Mouse (Mus musculus): Measurements from ENCODE around the gene Zfp128.
A peak's percentile ranks its signal among the peaks of the same experiment; 100 is the strongest.
"Not testable (repeated sequence)": the region's sequence is repeated elsewhere in the genome, so short reads cannot be mapped to it uniquely, and the experiment has no call there.

Gene Zfp128

DNA sequence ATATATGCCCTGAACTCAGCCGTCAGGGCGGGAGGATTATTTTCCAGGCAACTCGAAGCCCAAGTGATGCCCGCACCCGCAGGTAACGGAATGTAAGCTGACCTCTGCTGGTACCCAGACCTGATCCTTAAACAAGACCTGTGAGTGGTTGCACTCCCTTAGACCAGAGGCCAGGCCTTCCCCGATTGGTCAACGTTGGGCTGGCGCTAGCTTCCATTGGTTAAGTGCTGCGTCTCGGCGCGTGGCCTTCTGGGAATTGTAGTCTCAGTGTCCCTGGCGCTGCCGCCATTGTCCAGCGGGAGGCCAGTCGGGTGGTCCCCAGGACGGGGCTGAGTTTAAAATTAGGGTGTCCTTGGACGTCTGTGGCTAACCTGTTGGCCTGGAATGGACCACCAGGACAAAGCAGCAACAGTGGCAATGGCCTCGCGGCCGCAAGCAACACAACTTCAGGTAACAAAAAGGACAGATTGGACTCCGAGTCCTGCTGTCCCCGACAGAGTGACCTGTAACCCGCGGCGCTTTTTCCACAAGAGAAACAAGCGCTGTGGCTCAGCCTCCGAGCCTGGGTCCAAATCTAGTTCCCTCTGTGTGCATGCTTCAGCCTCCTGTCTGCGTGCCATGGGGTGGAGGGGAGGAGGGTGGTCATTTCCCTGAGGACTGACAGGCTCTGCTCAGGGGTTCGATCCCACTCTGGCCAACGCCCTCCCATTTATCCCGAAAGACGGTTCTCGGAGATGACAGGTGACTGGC lies at the start of gene Zfp128:
Gene Zfp128 (plus strand): TSS at position 267 of the 750 bp plus-strand sequence.
- peak; percentile 71 for DNase-seq (ENCODE audit: low read depth, low spot score)

DNA sequence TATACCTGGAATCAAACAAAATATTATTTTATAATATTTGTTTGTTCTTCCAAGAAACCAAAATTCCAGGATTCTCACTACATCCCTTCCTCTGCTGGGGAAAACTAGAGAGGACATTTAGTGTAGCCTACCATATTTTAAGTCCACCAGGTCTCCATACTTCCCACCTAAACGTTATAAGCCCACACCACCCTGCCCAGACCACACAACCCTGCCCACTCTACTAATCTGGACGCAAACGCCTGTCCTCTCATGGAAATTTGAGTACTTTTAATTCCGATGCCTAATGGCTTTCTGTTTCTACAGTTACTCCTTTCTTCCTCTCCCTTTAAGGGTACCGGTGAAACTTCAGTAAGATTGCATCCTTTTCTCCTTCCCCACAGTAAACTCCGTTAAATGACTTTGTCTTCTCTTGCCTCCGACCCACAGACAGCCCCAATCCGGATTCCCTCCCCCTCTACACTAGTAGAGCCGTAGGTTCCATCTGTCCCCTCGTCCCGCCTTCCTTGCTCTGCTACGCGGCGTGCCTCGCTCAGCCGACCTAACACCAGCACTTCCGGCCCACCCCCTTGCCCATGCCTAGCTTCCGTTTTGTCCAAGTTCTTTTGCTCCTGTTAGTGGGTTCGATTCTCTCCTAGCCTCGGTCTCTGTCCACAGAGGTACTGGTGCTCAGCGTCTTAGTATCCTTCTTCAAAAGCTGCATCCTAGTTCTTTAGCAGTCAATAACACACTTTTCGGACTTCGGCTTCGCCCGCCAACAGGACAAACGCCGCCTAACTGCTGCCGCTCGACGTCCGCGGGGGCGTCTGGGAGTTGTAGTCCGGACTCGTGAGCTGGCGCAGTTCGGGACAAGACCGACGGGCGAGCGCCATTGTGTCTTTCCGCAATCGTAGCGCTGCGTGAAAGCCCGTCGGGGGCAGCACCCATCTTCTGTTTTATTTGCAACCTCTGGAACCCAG lies 46.5 kb upstream of the Zfp128 start, which contains the start of gene Zfp110:
Gene Zfp110 (plus strand): TSS at position 600 of the 959 bp plus-strand sequence.
- peak; percentile 79 for DNase-seq (ENCODE audit: low read depth, low spot score)

DNA sequence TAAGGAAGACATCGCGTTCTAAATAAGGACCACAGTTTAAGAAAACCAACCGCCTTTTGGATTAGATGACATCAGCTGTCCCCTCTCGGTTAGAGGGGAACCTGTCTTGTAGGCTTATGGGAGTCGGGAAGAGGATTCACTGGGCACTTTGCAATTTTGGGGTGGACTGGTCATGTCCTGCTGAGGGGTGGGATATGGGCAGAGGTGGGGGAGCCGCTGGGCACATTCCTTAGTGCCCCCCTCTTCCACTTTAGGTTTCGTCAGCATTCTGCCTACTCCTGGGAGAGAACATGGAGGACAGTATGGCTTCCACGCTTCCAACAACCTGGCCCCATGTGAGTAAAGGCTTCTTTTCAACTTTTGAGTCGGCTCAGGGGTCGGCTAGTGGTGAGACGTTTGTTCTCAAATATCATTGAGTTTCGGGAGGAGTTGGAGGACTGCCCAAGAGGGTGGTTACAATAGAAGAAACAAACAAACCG lies 45.7 kb upstream of the Zfp128 start:
- no peak for DNase-seq (ENCODE audit: low read depth, low spot score)

DNA sequence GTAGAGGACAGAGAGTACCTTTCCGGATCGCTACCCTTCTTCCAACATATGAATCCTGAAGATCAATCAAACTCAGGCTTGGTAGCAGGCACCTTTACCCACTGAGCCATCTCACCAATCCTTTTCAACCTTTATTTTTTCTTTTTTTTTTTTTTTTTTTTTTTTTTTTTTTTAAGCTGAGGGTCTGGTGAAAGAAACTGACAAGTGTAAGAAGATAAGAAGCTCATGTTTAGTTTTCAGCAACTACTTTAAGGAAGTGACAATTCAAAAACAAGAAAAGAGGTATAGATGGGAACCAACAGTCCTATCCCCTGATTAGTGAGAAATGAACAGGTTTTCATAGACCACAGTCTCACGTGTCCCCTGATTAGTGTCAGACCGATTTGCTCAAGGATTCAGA lies 45.2 kb upstream of the Zfp128 start:
- no peak for DNase-seq (ENCODE audit: low read depth, low spot score)

DNA sequence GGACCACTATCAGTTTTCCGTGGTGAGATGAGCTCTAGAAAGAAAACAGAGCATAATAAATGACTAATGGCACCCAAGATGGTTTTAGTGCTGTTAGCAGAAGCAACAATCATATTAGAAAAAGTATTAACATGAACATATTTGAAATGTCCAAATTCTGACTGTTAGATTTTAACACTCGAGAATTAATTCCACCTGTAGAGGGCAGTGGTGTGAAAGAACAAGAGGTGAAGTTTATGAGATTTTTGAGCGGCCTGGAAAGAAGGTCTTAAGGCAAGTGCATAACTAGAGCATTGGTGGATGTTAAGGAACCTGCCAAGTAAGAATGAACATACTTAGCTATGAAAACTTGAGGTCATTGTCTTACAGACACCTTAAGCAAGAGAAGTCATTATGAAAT lies 6.7 kb upstream of the Zfp128 start:
- no peak for DNase-seq (ENCODE audit: low read depth, low spot score)

DNA sequence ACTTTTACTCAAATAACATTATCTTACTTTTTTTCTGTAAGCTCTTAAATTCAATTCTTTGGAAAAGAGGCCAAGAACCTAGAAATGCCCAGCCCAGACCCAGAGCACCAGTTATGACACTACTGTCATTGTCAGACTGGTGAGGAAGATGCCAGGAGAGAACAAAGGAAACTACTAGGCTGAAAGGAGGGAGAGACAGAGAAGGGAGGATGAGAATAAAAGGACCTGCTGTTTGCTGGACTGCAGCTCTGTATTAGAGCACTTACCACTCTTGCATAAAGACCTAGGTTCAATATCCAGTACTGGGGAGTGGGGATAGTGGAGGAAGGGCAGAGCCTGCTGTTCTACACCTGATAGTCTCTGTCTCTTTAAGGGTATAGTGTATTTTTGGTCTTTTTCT lies 941 bp upstream of the Zfp128 start:
- no peak for DNase-seq (ENCODE audit: low read depth, low spot score)

DNA sequence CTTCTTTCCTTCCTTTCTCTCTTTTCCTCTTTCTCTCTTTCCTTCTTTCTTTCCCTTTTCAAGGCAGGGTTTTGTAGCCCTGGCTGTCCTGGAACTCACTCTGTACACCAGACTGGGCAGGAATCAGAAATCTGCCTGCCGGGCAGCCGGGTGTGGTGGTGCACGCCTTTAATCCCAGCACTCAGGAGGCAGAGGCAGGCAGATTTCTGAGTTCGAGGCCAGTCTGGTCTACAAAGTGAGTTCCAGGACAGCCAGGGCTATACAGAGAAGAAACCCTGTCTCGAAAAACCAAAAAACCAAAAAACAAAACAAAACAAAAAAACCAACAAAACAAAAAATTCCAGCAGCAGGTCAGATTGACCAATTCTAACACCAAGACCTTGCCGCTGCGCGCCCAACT lies 480 bp upstream of the Zfp128 start:
- not testable (repeated sequence) for DNase-seq (ENCODE audit: low read depth, low spot score)

DNA sequence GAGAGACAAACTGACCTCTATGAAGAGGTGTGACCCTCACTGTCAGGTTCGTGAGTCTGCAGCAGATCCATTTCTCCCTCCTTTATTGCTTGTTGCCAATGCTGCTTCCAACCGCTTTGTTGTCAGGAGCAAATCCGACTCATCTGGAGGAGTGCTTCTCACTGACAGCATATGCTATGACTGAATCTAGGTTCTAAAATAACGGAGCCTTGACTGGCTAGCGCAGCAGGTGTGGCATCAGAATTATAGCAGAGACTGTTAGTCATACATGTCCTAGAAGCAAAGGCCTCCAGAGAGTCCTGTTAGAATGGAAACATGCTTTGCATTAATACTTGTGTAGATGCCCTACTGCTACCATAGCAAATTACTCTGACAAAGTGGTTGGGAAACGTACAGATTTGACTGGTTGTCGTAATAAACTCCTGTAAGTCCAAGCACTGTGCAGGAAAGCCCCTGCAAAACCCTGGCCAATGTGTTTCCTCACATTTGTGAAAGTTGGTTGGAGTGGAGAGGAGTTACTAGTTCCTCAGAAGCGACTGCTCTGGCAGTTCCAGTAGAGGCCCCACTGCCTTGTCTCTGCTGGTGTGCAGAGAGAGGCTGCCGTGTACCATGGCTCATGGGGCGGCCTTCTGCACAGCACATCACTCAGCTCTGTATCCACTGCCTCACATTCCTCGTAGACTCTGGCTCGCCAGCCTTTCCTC lies 5.7 kb downstream of the Zfp128 start:
- DNase-seq (ENCODE audit: low read depth, low spot score): no peak

DNA sequence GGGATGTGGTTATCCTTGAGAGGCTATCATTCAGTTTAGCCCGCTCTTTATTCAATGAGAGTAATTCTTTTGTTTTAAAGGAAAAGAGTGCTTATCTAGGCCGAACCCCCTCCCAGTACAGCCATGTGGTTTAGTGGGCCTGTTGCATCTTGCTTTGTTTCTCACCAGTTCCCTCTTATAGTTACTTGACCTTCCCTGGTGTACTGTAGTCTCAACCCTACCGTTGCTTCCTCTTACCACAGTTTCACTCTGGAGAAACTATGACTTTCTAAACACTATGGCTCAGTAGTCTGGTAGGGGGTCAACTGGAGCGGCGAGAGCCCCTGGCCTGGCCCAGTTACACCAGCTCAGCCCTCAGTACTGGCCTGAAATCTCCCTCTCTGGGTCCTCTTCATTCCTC lies 6.6 kb downstream of the Zfp128 start:
- no peak for DNase-seq (ENCODE audit: low read depth, low spot score)

DNA sequence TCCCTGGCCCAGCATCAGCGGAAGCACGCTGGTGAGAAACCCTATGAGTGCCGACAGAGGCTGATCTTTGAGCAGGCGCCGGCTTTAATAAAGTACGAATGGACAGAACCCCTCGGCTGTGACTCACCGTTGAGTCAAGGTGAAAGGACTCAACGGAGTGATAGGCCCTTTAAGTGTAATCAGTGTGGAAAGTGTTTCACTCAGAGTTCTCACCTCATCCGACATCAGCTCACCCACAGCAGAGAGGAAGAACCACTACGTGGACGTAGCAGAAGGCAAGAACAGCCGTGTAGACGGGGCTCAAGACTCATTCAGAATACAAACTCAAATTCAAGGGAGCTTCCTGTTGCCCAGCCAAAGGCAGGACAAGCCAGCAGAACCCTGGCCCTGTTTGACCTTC lies 10.0 kb downstream of the Zfp128 start:
- no peak for DNase-seq (ENCODE audit: low read depth, low spot score)

DNA sequence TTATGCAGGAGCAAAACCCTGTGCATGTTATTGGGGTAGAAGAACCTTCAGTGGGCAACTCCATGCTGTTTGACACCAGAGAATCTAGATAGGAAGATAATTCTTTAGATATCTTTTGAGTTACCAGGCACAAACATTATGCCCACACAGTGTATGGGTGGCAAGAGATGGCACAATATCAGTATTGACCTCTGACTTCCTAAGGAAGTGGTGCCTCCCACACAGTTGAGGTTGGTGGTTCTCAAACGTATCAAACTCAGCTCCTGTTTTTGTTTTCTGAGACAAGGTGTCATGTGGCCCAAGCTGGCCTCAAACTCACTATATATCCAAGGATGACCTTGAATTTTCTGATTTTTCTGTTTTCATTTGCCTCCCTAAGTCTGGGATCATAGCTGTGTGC lies 10.4 kb downstream of the Zfp128 start:
- DNase-seq (ENCODE audit: low read depth, low spot score): no peak

DNA sequence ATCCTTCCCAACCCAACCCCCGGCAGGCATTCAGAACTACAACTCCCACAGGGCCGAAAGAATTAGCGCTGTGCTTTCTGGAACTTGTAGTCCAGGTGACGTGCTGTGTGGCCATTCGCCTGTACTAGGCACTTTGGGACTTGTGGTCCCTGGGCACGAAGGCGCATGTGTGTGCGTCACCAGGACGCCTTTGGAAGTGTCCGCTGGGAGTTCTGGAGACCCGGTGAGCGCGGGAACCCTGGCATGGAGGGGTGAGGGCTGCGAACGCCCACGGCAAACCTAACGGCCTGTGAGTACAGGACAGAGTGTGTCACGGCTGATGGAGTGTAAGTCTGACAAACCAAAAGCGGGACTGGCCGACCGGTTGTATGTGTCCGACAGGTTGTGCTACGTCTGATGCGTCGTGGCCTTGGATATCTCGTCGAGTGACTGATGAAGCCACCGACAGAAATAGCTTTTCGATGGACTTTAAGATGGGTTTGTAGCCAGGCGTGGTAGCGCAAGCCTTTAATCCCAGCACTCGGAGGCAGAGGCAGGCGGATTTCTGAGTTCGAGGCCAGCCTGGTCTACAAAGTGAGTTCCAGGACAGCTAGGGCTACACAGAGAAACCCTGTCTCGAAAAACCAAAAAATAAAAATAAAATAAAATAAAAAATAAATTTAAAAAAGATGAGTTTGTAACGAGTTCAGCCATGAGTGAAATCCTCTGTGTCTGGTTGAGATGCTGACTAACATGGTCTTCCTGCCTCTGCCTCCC lies 16.9 kb downstream of the Zfp128 start, which contains the start of gene Zscan22:
Gene Zscan22 (plus strand): TSS at position 161 of the 756 bp plus-strand sequence.
- peak; percentile 72 for DNase-seq (ENCODE audit: low read depth, low spot score)

DNA sequence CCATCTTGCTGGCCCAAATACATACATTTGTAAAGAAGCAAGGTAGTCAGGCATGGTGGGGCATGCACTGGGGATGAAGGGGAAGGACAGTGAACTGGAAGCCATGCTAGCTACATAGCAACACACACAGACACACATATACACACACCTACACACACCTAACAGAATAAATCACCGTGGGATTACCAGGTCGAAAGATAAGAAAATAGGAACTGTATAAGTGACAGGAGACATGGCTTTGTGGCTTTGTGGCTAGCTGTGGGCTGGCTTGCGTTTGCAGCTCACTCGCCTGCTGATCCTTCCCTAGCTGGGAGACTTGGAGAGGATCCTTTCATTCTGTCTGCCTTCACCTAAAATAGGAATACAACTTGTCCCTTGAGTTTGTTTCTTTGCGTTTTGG lies 20.5 kb downstream of the Zfp128 start:
- DNase-seq (ENCODE audit: low read depth, low spot score): no peak

DNA sequence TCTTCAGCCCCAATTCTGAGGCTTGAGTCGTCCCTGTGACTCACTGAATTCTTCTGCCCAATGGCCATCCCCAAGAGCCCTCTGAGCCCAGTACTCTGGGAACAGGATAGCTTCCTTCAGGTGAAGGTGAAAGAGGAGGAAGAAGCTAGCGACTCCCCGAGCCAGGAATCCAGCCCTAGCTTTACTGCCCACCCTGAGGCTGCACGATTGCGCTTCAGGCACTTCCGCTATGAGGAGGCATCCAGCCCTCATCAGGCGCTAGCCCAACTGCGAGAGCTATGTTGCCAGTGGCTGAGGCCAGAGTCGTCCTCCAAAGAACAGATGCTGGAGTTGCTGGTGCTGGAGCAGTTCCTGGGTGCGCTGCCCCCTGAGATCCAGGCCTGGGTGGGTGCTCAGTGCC lies 22.6 kb downstream of the Zfp128 start:
- DNase-seq (ENCODE audit: low read depth, low spot score): no peak

DNA sequence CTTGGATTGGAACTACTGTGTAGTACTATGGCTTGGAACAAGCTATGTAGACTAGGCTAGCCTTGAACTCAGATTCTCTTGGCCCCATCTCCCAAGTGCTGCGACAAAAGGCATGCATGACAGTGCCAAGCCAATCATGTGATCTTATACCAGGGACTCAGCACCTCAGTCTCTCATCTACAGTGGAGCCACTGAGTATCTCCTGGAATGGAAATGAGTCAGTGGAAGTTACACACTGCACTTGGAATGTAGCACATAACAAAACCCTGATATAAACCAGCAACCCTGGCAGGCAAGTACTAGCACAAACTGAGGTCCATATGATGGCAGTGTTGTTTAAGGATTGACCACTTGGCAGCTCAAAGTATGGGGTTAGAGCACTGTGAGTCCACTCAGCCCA lies 24.2 kb downstream of the Zfp128 start:
- no peak for DNase-seq (ENCODE audit: low read depth, low spot score)

DNA sequence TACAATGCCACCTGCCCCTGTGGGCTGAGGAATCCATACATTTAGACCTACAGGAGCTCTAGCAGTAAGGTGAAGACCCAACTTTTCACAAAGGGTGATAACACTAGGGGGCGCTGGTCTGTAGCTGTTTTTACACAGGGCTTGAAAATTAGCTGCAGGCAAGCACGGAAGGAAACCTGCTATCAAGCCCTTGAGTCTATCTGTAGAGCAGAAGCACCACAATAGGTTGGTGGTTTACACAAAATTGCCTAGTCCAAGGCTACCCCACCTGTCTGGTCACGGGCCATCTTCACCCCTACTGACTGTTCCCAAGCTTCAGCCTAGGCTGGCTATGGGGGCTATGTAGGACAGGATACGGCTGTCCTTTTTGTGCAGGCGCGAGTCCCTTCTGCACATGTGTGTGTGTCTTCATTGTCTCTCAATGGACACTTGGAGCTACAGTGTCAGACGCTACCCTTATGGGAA lies 28.6 kb downstream of the Zfp128 start:
- no peak for DNase-seq (ENCODE audit: low read depth, low spot score)

DNA sequence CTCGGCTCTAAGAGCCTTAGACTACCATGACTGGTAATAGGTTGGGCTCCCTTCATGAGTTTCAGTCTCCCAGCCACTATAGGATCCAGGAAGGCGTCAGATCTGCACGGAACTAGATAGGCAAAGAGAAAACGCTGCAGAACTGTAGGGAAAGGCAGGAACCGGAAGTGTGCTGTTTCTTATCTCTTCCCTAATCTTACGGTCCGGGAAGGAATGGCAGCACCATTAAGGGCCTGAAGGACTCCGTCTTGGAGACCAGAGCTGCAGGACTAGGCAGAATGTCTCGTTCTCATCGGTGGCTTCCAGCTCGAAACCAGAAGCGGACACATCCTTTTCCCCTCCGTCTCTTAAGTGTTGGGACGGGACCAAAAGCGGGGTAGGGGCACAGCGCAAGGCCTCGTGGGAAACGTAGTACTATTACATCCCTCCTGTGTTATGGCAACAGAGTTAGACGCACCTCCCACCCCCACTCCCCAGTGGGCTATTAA lies 29.2 kb downstream of the Zfp128 start:
- DNase-seq (ENCODE audit: low read depth, low spot score): no peak

DNA sequence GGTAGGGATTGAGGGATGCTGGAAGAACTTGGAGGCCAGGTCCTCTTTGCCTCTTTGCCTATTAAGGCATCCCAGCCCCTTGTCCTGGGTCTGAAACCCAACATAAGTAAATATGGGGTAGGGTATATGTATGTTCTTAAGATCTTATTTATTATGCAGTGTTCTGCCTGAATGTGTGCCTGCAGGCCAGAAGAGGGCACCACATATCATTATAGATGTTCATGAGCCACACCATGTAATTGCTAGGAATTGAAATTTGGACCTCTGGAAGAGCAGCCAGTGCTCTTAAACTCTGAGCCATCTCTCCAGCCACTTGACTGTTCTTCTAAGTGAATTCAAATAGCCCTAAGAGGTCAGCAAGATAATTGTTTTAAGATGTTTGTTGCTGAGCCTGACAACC lies 32.6 kb downstream of the Zfp128 start:
- DNase-seq (ENCODE audit: low read depth, low spot score): no peak

DNA sequence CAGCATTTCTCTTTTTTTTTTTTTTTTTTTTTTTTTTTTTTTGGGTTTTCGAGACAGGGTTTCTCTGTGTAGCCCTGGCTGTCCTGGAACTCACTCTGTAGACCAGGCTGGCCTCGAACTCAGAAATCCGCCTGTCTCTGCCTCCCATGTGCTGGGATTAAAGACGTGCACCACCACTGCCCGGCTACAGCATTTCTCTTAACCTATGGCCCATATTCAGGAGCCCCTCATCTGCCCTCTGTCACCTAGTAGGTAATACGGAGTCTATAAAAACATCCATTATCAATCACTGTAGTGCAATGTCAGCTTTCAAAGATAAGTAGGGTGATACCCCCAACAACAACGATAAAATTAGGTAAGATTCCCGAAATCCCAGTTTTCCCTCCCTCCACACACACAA lies 39.5 kb downstream of the Zfp128 start:
- DNase-seq (ENCODE audit: low read depth, low spot score): not testable (repeated sequence)

DNA sequence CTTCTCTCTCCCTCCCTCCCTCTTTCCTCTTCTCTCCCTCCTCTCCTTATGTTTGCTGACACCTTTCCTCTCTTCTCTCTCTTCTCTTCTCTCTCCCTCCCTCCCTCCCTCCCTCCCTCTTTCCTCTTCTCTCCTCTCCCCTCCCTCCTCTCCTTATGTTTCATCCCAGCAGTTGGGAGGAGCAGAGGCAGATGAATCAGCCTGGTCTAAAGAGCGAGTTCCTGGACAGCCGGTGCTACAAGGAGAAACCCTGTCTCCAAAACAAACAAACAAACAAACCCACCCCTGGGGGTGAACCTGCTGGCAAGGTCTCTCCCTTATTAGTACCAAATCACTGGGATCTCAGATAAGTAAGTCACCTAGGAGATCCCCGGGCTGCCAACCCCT lies 40.3 kb downstream of the Zfp128 start:
- DNase-seq (ENCODE audit: low read depth, low spot score): no peak
